Comparison of ENCODE assay signal across 9 mouse cellular contexts in the genomic region with DNA sequence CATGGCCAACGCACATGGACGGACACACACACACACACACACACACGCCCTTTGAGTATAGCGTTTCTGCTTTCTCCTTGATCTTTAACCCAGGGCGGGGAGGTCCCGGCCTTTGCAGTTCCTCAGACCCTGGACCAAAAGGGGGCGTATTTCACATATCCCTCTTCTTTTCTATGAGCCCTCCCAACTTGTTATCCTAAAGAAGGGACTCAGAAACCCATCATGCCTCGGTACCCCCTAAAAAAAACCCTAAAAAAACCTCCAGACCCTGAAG. TPM values are rescaled to one million over a fixed set of nuclear protein-coding genes. Genes with fewer than 3 reads are reported as not detected.
DNase-seq lines count a peak whose midpoint lies in the region; ATAC-seq and TF ChIP-seq lines count a peak whose summit lies in the region.
"Had no signal": no experiment of that assay in that cellular context is flagged by ENCODE, and none has a peak within 500 bp of the region (broad histone marks: within the 10 kb centered on the region; RNA-seq: fewer than 3 reads in every experiment).

No protein-coding gene starts in this region.

- no peaks in the 10 kb centered on the region for H3K4me1 ChIP-seq in lung, embryonic 14.5 days (ENCODE audit: insufficient read depth)
- no peaks in the 10 kb centered on the region for H3K4me1 ChIP-seq in lung, adult 2 months (ENCODE audit: control insufficient read depth, insufficient read depth, low read length)
- H3K4me1 ChIP-seq in embryonic facial prominence, embryonic 12.5 days, result peaks cover 42% of the 10 kb centered on the region
- H3K4me1 ChIP-seq in intestine, embryonic 16.5 days (ENCODE audit: control insufficient read depth, insufficient read depth, low read length), result peaks cover 26% of the 10 kb centered on the region
- peaks cover 34% of the 10 kb centered on the region; the same call in 1 of the 2 replicates for H3K4me1 ChIP-seq in neural tube, embryonic 14.5 days (ENCODE audit: control insufficient read depth, insufficient read depth, low read length)

- H3K36me3 ChIP-seq in lung, embryonic 14.5 days (ENCODE audit: insufficient read depth), result no peaks in the 10 kb centered on the region
- H3K36me3 ChIP-seq in embryonic facial prominence, embryonic 12.5 days, result no peaks in the 10 kb centered on the region
- H3K36me3 ChIP-seq in intestine, embryonic 16.5 days (ENCODE audit: control insufficient read depth, insufficient read depth, low read length), result no peaks in the 10 kb centered on the region
- no peaks in the 10 kb centered on the region for H3K36me3 ChIP-seq in neural tube, embryonic 14.5 days (ENCODE audit: control insufficient read depth, insufficient read depth, low read length)

- no peak for ATAC-seq in lung, embryonic 14.5 days (ENCODE audit: insufficient read depth)
- no peak for ATAC-seq in embryonic facial prominence, embryonic 12.5 days (ENCODE audit: insufficient number of reproducible peaks, insufficient read depth, low FRiP score, low TSS enrichment)
- no peak for ATAC-seq in intestine, embryonic 16.5 days
- no peak for ATAC-seq in neural tube, embryonic 14.5 days (ENCODE audit: low read depth)

- H3K9ac ChIP-seq in lung, embryonic 14.5 days, result no peak overlapping the region
- no peak overlapping the region for H3K9ac ChIP-seq in embryonic facial prominence, embryonic 12.5 days
- peak overlapping the region; percentile 80; the same call in 1 of the 2 replicates for H3K9ac ChIP-seq in intestine, embryonic 16.5 days (ENCODE audit: low read depth, low read length)
- no peak overlapping the region for H3K9ac ChIP-seq in neural tube, embryonic 14.5 days (replicated peaks; ENCODE audit: low read depth, low read length)

- no peaks in the 10 kb centered on the region for H3K9me3 ChIP-seq in lung, embryonic 14.5 days (ENCODE audit: low read depth, low read length)
- H3K9me3 ChIP-seq in embryonic facial prominence, embryonic 12.5 days, result no peaks in the 10 kb centered on the region
- no peaks in the 10 kb centered on the region for H3K9me3 ChIP-seq in intestine, embryonic 16.5 days (ENCODE audit: control insufficient read depth, low read length)
- H3K9me3 ChIP-seq in neural tube, embryonic 14.5 days (ENCODE audit: control insufficient read depth, low read length), result no peaks in the 10 kb centered on the region

- no peak for TF ChIP-seq POLR2A in lung, adult 2 months (IDR thresholded peaks at IDR 0.05; ENCODE audit: borderline replicate concordance, extremely low read depth, low read depth, low read length)

- H3K4me2 ChIP-seq in lung, embryonic 14.5 days, result peak overlapping the region; percentile 82
- peak overlapping the region; percentile 72 for H3K4me2 ChIP-seq in embryonic facial prominence, embryonic 12.5 days (replicated peaks)
- H3K4me2 ChIP-seq in intestine, embryonic 16.5 days (ENCODE audit: low read depth, low read length), result peak overlapping the region; percentile 77
- H3K4me2 ChIP-seq in neural tube, embryonic 14.5 days (ENCODE audit: low read depth, low read length), result peak overlapping the region; percentile 80; the same call in 1 of the 2 replicates

- DNase-seq in lung, embryonic 14.5 days, result no peak
- no peak for DNase-seq in lung, adult 2 months
- no peak for DNase-seq in T-cell, adult 2 months (ENCODE audit: low spot score)
- no peak for DNase-seq in natural killer cell, adult 2 months (ENCODE audit: low spot score in 2 of 2)
- no peak for DNase-seq in left cerebral cortex, adult 11 months (ENCODE audit: low spot score)

- 5% methylated on average over 8 of the region's 8 CpGs for WGBS in lung, embryonic 14.5 days
- WGBS in lung, adult 2 months, result 9% methylated on average over 8 of the region's 8 CpGs
- 6% methylated on average over 8 of the region's 8 CpGs for WGBS in embryonic facial prominence, embryonic 12.5 days
- WGBS in intestine, embryonic 16.5 days, result 8% methylated on average over 8 of the region's 8 CpGs
- WGBS in neural tube, embryonic 14.5 days, result 7% methylated on average over 8 of the region's 8 CpGs

- H3K4me3 ChIP-seq in lung, embryonic 14.5 days (ENCODE audit: low read depth, low read length), result peak overlapping the region; percentile 74
- H3K4me3 ChIP-seq in lung, adult 2 months (replicated peaks; ENCODE audit: extremely low read depth, low read depth, low read length), result no peak overlapping the region
- peak overlapping the region; percentile 76 for H3K4me3 ChIP-seq in embryonic facial prominence, embryonic 12.5 days
- H3K4me3 ChIP-seq in intestine, embryonic 16.5 days (ENCODE audit: low read length), result peak overlapping the region; percentile 82
- H3K4me3 ChIP-seq in neural tube, embryonic 14.5 days (ENCODE audit: low read depth, low read length), result no peak overlapping the region

- no peak overlapping the region for H3K27ac ChIP-seq in lung, embryonic 14.5 days (ENCODE audit: low read depth)
- H3K27ac ChIP-seq in embryonic facial prominence, embryonic 12.5 days, result no peak overlapping the region
- no peak overlapping the region for H3K27ac ChIP-seq in intestine, embryonic 16.5 days (ENCODE audit: low read length)
- no peak overlapping the region for H3K27ac ChIP-seq in neural tube, embryonic 14.5 days (ENCODE audit: low read depth, low read length)

- peaks cover 80% of the 10 kb centered on the region for H3K27me3 ChIP-seq in lung, embryonic 14.5 days (ENCODE audit: insufficient read depth, low read length)
- H3K27me3 ChIP-seq in embryonic facial prominence, embryonic 12.5 days, result peaks cover 45% of the 10 kb centered on the region
- H3K27me3 ChIP-seq in intestine, embryonic 16.5 days (replicated peaks; ENCODE audit: control insufficient read depth, insufficient read depth, low read length), result peaks cover 27% of the 10 kb centered on the region
- 0 out of 2 replicates have a peak, but pooled peaks cover 2% of the 10 kb centered on the region for H3K27me3 ChIP-seq in neural tube, embryonic 14.5 days (ENCODE audit: control insufficient read depth, insufficient read depth, low read length)

- TF ChIP-seq CTCF in lung, embryonic 14.5 days (IDR thresholded peaks at IDR 0.05; ENCODE audit: low read depth), result no peak
- TF ChIP-seq CTCF in lung, adult 2 months (IDR thresholded peaks at IDR 0.05; ENCODE audit: insufficient read depth, low read length), result no peak

RNA-seq across cellular contexts. Expression of a gene that starts 0.9 kb away (rescaled TPM):
- polyA plus RNA-seq in lung, embryonic 14.5 days (2014; fragmentation: Nextera tagmentation; extraction: Ambion mirVana), result 3.6 and 4.0 TPM in 2 replicates
- polyA plus RNA-seq in lung, adult 2 months (2012; rRNA removed), result 5.6 and 6.4 TPM in 2 replicates
- polyA plus RNA-seq in embryonic facial prominence, embryonic 12.5 days (2016; fragmentation: Nextera tagmentation; extraction: Ambion mirVana), result 5.9 and 7.1 TPM in 2 replicates
- polyA plus RNA-seq in intestine, embryonic 16.5 days (2015; fragmentation: Nextera tagmentation; extraction: Ambion mirVana), result 4.3 and 4.8 TPM in 2 replicates
- 25.6 and 31.3 TPM in 2 replicates for polyA plus RNA-seq in neural tube, embryonic 14.5 days (2014; fragmentation: Nextera tagmentation; extraction: Ambion mirVana)

RNA-seq across cellular contexts. Expression of a gene that starts 50.0 kb away (rescaled TPM):
- polyA plus RNA-seq in lung, embryonic 14.5 days (2014; fragmentation: Nextera tagmentation; extraction: Ambion mirVana), result 0.42 and 2.4 TPM in 2 replicates
- 0.37 TPM in 1 of 2 replicates, not detected in the other for polyA plus RNA-seq in lung, adult 2 months (2012; rRNA removed)
- 0.52 and 2.4 TPM in 2 replicates for polyA plus RNA-seq in embryonic facial prominence, embryonic 12.5 days (2016; fragmentation: Nextera tagmentation; extraction: Ambion mirVana)
- polyA plus RNA-seq in intestine, embryonic 16.5 days (2015; fragmentation: Nextera tagmentation; extraction: Ambion mirVana), result 0.87 and 1.9 TPM in 2 replicates
- 0.86 TPM in 1 of 2 replicates, not detected in the other for polyA plus RNA-seq in neural tube, embryonic 14.5 days (2014; fragmentation: Nextera tagmentation; extraction: Ambion mirVana)
- polyA plus RNA-seq: liver, adult 2 months had no signal

Comparison
In these comparisons a context has a peak if more than half of its experiments do, and no peak if none do; other contexts are left out.
1. H3K4me3 ChIP-seq: peak in lung, embryonic 14.5 days (single experiment), embryonic facial prominence, embryonic 12.5 days (single experiment) and intestine, embryonic 16.5 days (single experiment); none in lung, adult 2 months (single experiment) and neural tube, embryonic 14.5 days (single experiment).
2. Peak in every context shown above with its lines, with median percentiles within 50 percentile points of each other: H3K4me2 ChIP-seq.